Mouse (Mus musculus): ENCODE measurements around the gene Gm21425. TPM values are rescaled to one million over a fixed set of nuclear protein-coding genes. Genes with fewer than 3 reads are reported as not detected.

Gm21425 gene
- polyA plus RNA-seq (2012; rRNA removed), result not detected in 2 replicates

DNA sequence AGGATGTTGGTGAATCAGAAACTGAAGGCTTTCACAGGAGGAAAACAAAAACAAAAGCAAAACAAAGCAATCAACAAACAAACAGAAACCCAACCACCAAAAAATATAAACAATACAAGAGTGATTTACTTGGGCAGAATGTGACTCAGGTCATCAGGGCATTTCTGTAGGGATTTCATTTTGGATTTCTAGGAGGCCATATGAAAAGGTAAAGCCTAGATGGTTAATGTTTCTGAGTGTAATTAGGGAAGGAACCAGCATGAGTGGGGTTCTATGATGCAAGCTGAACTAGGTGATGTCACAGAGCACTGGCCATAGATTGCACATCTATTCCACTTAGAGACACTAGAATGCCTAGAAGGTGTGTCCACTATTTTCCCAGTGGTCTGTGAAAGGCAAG is at the start of gene Gm21425:
Gene Gm21425, plus strand, starts transcription at position 301 of the 400 bp plus-strand sequence.

DNA sequence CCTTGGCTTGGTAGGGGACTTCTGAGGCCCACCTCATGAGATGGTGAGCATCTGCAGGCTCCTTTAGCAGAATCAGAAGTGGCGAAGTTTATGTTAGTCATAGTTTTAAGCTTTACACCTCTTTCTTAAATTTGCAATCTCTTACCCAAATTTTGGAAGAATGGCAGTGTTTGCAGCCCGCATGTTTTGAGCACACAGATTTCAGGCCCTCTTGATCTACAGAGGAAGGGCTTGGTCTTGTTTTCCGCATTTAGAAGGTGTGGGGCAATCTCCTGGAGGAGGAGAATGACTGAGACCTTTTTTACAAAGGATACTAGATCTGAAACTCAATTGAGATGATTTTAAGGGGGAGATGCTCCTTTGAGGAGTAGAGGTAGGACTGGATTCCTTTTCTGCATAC is 28.4 kb upstream of the Gm21425 start, which contains the start of gene Gm21891:
Gene Gm21891, minus strand, starts transcription at position 101 of the 400 bp plus-strand sequence.

Other genes with a start within 250 kb of the Gm21425 start
- not detected in 2 replicates for gene Gm20807, start 119.1 kb upstream of the Gm21425 start, polyA plus RNA-seq (2012; rRNA removed)
- not detected in 2 replicates for gene Gm21891, start 28.5 kb upstream of the Gm21425 start, polyA plus RNA-seq (2012; rRNA removed)
- gene Gm21828, start 62.0 kb downstream of the Gm21425 start, polyA plus RNA-seq (2012; rRNA removed), result not detected in 2 replicates
- gene Gm21440, start 90.4 kb downstream of the Gm21425 start, polyA plus RNA-seq (2012; rRNA removed), result not detected in 2 replicates
- not detected in 2 replicates for gene Gm21454, start 90.5 kb downstream of the Gm21425 start, polyA plus RNA-seq (2012; rRNA removed)
- not detected in 2 replicates for gene Gm21725, start 187.1 kb downstream of the Gm21425 start, polyA plus RNA-seq (2012; rRNA removed)